Mouse (Mus musculus) midbrain, embryonic 11.5 days (tissue): Measurements from ENCODE around the gene Cpt1b. TPM values are rescaled to one million over a fixed set of nuclear protein-coding genes. Genes with fewer than 3 reads are reported as not detected.

Experiments used
- ATAC-seq: fragments of 200-750 bp; cut with Nextera tagmentation; 2 replicates; pipeline ENCODE4 v1.8.0; 2017; ENCODE audit warnings: moderate TSS enrichment, moderate library complexity; ENCODE audit not compliant: low FRiP score
- DNase-seq: peaks from one replicate; pipeline ENCODE4 v3.0.0; 2015; ENCODE audit warnings: low spot score; ENCODE audit errors: missing footprints
- H3K27ac ChIP-seq: fragments of 300-500 bp; sonication (generic); 2 replicates; pipeline ENCODE4 v1.5.1; 2014; ENCODE audit warnings: low read depth, low read length
- H3K27me3 ChIP-seq: fragments of 300-500 bp; sonication (generic); 2 replicates; pipeline ENCODE4 v1.6.1; 2014; ENCODE audit warnings: mild to moderate bottlenecking, low read length, moderate library complexity, mixed read lengths; ENCODE audit not compliant: control insufficient read depth, insufficient read depth
- H3K36me3 ChIP-seq: fragments of 300-500 bp; sonication (generic); 2 replicates; pipeline ENCODE4 v1.6.1; 2014; ENCODE audit warnings: mild to moderate bottlenecking, low read length, moderate library complexity, mixed read lengths; ENCODE audit not compliant: control insufficient read depth, insufficient read depth
- H3K4me1 ChIP-seq: fragments of 300-500 bp; sonication (generic); 2 replicates; pipeline ENCODE4 v1.6.1; 2014; ENCODE audit warnings: low read length; ENCODE audit not compliant: control insufficient read depth, insufficient read depth
- H3K4me2 ChIP-seq: fragments of 300-500 bp; sonication (generic); 2 replicates; pipeline ENCODE4 v1.6.1; 2014; ENCODE audit warnings: mild to moderate bottlenecking, moderate library complexity
- H3K4me3 ChIP-seq: fragments of 300-500 bp; sonication (generic); 2 replicates; pipeline ENCODE4 v1.5.1; 2014; ENCODE audit warnings: low read depth, low read length
- H3K9ac ChIP-seq: fragments of 300-500 bp; sonication (generic); 2 replicates; pipeline ENCODE4 v1.6.1; 2014; ENCODE audit warnings: low read length
- H3K9me3 ChIP-seq: fragments of 300-500 bp; sonication (generic); 2 replicates; pipeline ENCODE4 v1.6.1; 2016; ENCODE audit warnings: low read length; ENCODE audit not compliant: control insufficient read depth
- WGBS: fragments of 180-500 bp; shearing (Covaris S2); extraction: QIAGEN DNeasy Blood & Tissue Kit; methylation state at CpG from one replicate; pipeline ENCODE4 v1.1.7; 2014; 5-methylcytosine and 5-hydroxymethylcytosine counted together
- polyA plus RNA-seq: library from polyadenylated mRNA; unstranded; fragments of >200 nt; fragmentation: Nextera tagmentation; extraction: Ambion mirVana; gene quantifications from 2 replicates; pipeline ENCODE4 v1.2.1, GENCODE M21; 2014

The Cpt1b gene
- polyA plus RNA-seq, 1 experiment from 2014 or later = 0.93 TPM

GRCm38 (mm10) chr15:89406691-89407090, 19.0 kb downstream of the Cpt1b start:
- no peak overlapping the region for H3K9ac ChIP-seq
- DNase-seq (peak; percentile 21), ATAC-seq (no peak)
- H3K9me3 ChIP-seq = no peaks in the 10 kb centered on the region
- H3K4me2 ChIP-seq = no peak overlapping the region
- no peaks in the 10 kb centered on the region for H3K4me1 ChIP-seq
- no peak overlapping the region for H3K27ac ChIP-seq
- H3K4me3 ChIP-seq = no peak overlapping the region
- H3K27me3 ChIP-seq = no peaks in the 10 kb centered on the region
- no peaks in the 10 kb centered on the region for H3K36me3 ChIP-seq

- no peaks in the 10 kb centered on the region for H3K36me3 ChIP-seq
- WGBS = 85% methylated on average over 10 of the region's 10 CpGs
- H3K27ac ChIP-seq = no peak overlapping the region
- no peaks in the 10 kb centered on the region for H3K4me1 ChIP-seq
- no peaks in the 10 kb centered on the region for H3K9me3 ChIP-seq
- no peak overlapping the region for H3K4me2 ChIP-seq
- peak; percentile 54 for DNase-seq
- no peaks in the 10 kb centered on the region for H3K27me3 ChIP-seq
- no peak overlapping the region for H3K4me3 ChIP-seq
- ATAC-seq = no peak
- H3K9ac ChIP-seq = no peak overlapping the region
Observed at GRCm38 (mm10) chr15:89404831-89405623, 20.6 kb downstream of the Cpt1b start.

- DNase-seq (peak; percentile 6), ATAC-seq (no peak)
- Histone ChIP-seq H3K4me2 (no peak overlapping the region), H3K27me3 (no peaks in the 10 kb centered on the region), H3K9me3 (no peaks in the 10 kb centered on the region), H3K4me3 (no peak overlapping the region), H3K27ac (no peak overlapping the region), H3K4me1 (no peaks in the 10 kb centered on the region), H3K9ac (no peak overlapping the region), H3K36me3 (no peaks in the 10 kb centered on the region)
- 89% methylated on average over 1 of the region's 1 CpGs for WGBS
Observed at GRCm38 (mm10) chr15:89402471-89402870, 23.2 kb downstream of the Cpt1b start.

GRCm38 (mm10) chr15:89399716-89400115, 25.9 kb downstream of the Cpt1b start:
- no peaks in the 10 kb centered on the region for H3K9me3 ChIP-seq
- H3K4me1 ChIP-seq = no peaks in the 10 kb centered on the region
- H3K9ac ChIP-seq = no peak overlapping the region
- H3K27me3 ChIP-seq = no peaks in the 10 kb centered on the region
- ATAC-seq = no peak
- no peak for DNase-seq
- no peak overlapping the region for H3K4me2 ChIP-seq
- no peaks in the 10 kb centered on the region for H3K36me3 ChIP-seq
- H3K4me3 ChIP-seq = no peak overlapping the region
- H3K27ac ChIP-seq = no peak overlapping the region
- 58% methylated on average over 1 of the region's 1 CpGs for WGBS

GRCm38 (mm10) chr15:89398146-89398545, 27.5 kb downstream of the Cpt1b start:
- no peaks in the 10 kb centered on the region for H3K27me3 ChIP-seq
- no peak overlapping the region for H3K27ac ChIP-seq
- no peak overlapping the region for H3K9ac ChIP-seq
- no peaks in the 10 kb centered on the region for H3K9me3 ChIP-seq
- no peak overlapping the region for H3K4me3 ChIP-seq
- no peak overlapping the region for H3K4me2 ChIP-seq
- no peaks in the 10 kb centered on the region for H3K4me1 ChIP-seq
- no peaks in the 10 kb centered on the region for H3K36me3 ChIP-seq
- DNase-seq (no peak), ATAC-seq (no peak)
- WGBS = 83% methylated on average over 2 of the region's 2 CpGs

GRCm38 (mm10) chr15:89396883-89397282, 28.8 kb downstream of the Cpt1b start:
- Histone ChIP-seq H3K4me1 (no peaks in the 10 kb centered on the region), H3K27ac (no peak overlapping the region), H3K27me3 (no peaks in the 10 kb centered on the region), H3K9me3 (no peaks in the 10 kb centered on the region), H3K4me2 (no peak overlapping the region), H3K4me3 (no peak overlapping the region), H3K36me3 (no peaks in the 10 kb centered on the region), H3K9ac (no peak overlapping the region)
- WGBS = 92% methylated on average over 4 of the region's 4 CpGs
- DNase-seq (no peak), ATAC-seq (no peak)

GRCm38 (mm10) chr15:89390081-89390480, 35.6 kb downstream of the Cpt1b start:
- H3K9ac ChIP-seq = no peak overlapping the region
- H3K9me3 ChIP-seq = no peaks in the 10 kb centered on the region
- no peak overlapping the region for H3K4me3 ChIP-seq
- no peaks in the 10 kb centered on the region for H3K36me3 ChIP-seq
- 93% methylated on average over 10 of the region's 10 CpGs for WGBS
- H3K27ac ChIP-seq = no peak overlapping the region
- no peak for DNase-seq
- no peak for ATAC-seq
- no peaks in the 10 kb centered on the region for H3K4me1 ChIP-seq
- no peaks in the 10 kb centered on the region for H3K27me3 ChIP-seq
- H3K4me2 ChIP-seq = no peak overlapping the region

GRCm38 (mm10) chr15:89387127-89387526, 38.5 kb downstream of the Cpt1b start:
- H3K9ac ChIP-seq = no peak overlapping the region

GRCm38 (mm10) chr15:89384617-89385016, 41.0 kb downstream of the Cpt1b start, which contains the start of gene Klhdc7b:
Gene Klhdc7b, plus strand, starts transcription at chr15:89384917.
- H3K9ac ChIP-seq = no peak within 1 kb of the TSS
- peak; percentile 60 for DNase-seq
- peaks cover 7% of the 10 kb centered on the region for H3K27me3 ChIP-seq
- H3K9me3 ChIP-seq = no peaks in the 10 kb centered on the region
- no peak for ATAC-seq
- no peaks in the 10 kb centered on the region for H3K4me1 ChIP-seq
- no peak within 1 kb of the TSS for H3K4me2 ChIP-seq
- WGBS = 92% methylated on average over 7 of the region's 7 CpGs
- H3K4me3 ChIP-seq = no peak within 1 kb of the TSS
- no peak within 1 kb of the TSS for H3K27ac ChIP-seq
- H3K36me3 ChIP-seq = no peaks in the 10 kb centered on the region

More at GRCm38 (mm10) chr15:89387127-89387526, 38.5 kb downstream of the Cpt1b start:
- H3K27ac ChIP-seq = no peak overlapping the region
- ATAC-seq = no peak
- no peaks in the 10 kb centered on the region for H3K36me3 ChIP-seq
- no peaks in the 10 kb centered on the region for H3K4me1 ChIP-seq
- WGBS = 47% methylated on average over 12 of the region's 12 CpGs
- no peaks in the 10 kb centered on the region for H3K27me3 ChIP-seq
- no peaks in the 10 kb centered on the region for H3K9me3 ChIP-seq
- DNase-seq = no peak
- no peak overlapping the region for H3K4me3 ChIP-seq
- H3K4me2 ChIP-seq = no peak overlapping the region
